Mouse (Mus musculus): ENCODE results near the gene Hnrnpul2.

GRCm38 (mm10) chr19:8772996-8773395 lies 46.8 kb upstream of the Hnrnpul2 start:
- no peak for TF ChIP-seq GATA1 (IDR thresholded peaks at IDR 0.05; ENCODE audit: borderline replicate concordance, low read length)
- TF ChIP-seq FLI1 (IDR thresholded peaks at IDR 0.05; ENCODE audit: low read length): no peak

All from megakaryocyte, embryonic 14.5 days (primary cell).